Mouse (Mus musculus): Measurements from ENCODE around the gene 2410137M14Rik.

DNA sequence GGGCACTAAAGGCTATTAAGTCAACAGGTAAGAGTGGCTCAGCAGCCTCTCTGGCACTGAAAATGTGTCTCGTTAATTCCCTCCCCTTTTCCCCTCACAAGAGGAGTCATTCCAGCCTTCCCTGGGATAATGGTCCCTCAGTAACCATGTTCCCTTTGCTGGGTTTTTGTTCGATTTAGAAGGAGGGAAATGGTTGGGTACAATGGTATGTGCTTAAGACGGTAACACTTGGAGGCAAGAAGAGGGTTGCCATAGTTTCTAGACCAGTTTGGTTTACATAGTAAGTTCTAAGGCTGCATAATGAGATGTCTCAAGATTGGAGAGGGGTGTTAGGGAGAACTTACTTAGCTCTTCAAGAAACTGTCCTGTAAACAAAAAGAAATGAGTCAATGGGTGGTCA lies 30.7 kb upstream of the 2410137M14Rik start:
- TF ChIP-seq CTCF (IDR thresholded peaks at IDR 0.05; ENCODE audit: low read depth) (no peak), EP300 (optimal IDR thresholded peaks at IDR 0.05) (no peak)

Data from stomach, postnatal 0 days (tissue).